Mouse (Mus musculus): ENCODE results near the gene 1700028P14Rik. TPM values are rescaled to one million over a fixed set of nuclear protein-coding genes. Genes with fewer than 3 reads are reported as not detected.

The 1700028P14Rik gene
- total RNA-seq, 2 experiments from 2014 or later = not detected

DNA sequence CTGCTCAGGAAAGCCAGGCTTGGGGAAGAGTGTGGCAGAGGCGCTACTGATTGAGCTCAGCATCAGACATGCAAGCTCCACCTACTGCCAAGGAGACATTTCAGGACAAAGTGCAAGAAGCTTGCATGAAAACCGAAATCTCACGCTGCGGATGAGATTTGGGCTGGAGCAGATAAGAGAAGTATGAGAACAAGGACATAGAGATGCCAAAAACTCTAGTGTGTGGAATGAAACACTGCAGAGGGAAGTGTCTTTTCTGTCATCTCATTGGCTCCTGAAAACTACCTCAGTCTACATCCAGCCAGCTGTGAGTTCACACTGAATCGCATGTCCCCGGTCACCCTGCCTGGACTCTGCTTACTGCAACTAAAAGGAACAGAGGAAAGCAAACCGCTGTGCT lies 38.3 kb downstream of the 1700028P14Rik start:
- intact Hi-C loops (cut with DNase I) = no loop called here
- no peak for DNase-seq

DNA sequence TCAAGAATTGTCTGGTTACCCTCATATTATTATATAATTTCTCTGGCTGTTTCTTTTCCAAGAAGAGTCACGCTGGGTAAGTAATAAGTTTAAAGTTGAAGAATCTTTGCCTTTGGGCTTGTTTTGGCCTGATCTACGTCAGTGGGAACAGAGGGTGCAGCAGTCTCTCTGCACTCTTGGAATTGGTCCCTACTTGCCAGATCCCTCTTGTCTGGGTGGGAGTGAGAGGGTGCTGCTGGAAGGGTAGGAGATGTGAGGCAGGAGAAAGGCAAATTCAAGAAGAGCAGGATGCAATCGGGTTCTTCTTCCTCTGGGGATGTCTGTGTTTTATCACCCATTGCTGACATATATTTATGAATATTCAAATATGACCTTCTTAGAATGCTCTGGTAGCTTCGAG lies 42.9 kb downstream of the 1700028P14Rik start:
- intact Hi-C loops (cut with DNase I) = no loop called here
- no peak for DNase-seq

DNA sequence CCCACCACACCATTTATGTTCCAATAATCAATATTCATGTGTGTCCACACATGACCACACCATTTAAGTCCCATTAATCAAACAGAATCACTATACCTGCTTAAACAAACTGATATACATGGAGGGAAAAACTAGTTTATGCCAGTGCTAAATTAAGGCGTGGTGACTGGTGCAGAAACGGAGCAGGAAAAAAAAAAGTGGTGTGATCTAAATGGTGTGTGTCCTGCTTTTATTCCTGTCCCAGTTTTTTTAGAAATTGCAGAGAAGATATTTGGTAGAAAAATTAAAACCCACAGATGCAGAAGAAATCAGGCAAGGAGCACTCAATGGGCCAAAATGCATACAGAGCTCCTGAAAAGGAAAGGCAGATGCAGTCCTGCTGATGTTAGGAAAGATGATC lies 44.7 kb downstream of the 1700028P14Rik start:
- DNase-seq = no peak
- intact Hi-C loops (cut with DNase I) = no loop called here

- intact Hi-C loops (cut with DNase I) = no loop called here
- no peak for DNase-seq
Observed at GRCm38 (mm10) chr19:23594950-23595349, 57.7 kb downstream of the 1700028P14Rik start.

- DNase-seq = no peak
- intact Hi-C loops (cut with DNase I) = no loop called here
Observed at GRCm38 (mm10) chr19:23578606-23579355, 73.8 kb downstream of the 1700028P14Rik start.

DNA sequence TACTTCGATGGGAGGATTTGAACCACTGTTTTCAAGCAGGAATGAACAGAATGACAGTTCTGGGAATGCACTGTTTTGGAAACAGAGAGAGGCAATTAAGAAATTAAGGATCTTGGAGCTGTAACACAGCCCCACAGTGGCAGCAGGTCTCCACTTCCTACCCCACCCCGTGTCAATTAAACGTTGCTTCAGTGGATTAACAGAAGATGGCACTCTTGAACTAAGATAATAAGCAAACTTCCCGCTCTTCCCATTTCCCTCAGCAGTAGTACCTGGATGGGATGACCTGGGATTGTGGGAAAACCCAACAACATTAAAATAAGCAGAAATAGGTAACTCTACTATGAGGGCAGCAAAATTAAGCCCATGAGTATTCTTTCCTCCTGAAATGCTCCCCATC lies 75.9 kb downstream of the 1700028P14Rik start:
- intact Hi-C loops (cut with DNase I) = no loop called here
- no peak for DNase-seq

GRCm38 (mm10) chr19:23563693-23564092 lies 88.9 kb downstream of the 1700028P14Rik start:
- intact Hi-C loops (cut with DNase I) = no loop called here
- DNase-seq = no peak

- DNase-seq = no peak
- intact Hi-C loops (cut with DNase I) = no loop called here
Observed at GRCm38 (mm10) chr19:23562588-23562987, 90.0 kb downstream of the 1700028P14Rik start.

DNA sequence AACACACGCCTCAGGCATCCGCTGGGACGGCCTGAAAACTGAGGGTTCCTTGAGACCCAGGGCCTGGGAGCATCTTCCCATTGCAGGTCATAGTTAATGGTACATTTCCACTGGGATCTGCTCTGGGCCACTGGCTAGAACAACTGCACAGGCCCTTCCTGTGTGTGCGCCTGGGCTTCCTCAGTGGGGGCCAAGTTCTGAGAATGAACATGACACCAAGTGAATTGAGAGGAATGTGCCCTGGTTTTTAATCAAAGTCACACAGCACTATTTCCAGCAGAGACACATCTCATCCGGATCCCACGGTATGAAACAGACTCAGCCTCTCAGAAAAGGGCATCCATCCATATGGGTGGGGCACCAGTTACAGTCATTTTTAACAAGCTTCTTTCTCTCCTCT lies 90.6 kb downstream of the 1700028P14Rik start:
- no peak for DNase-seq
- intact Hi-C loops (cut with DNase I) = no loop called here

- no peak for DNase-seq
- intact Hi-C loops (cut with DNase I) = no loop called here
Observed at GRCm38 (mm10) chr19:23553450-23553849, 99.2 kb downstream of the 1700028P14Rik start.

GRCm38 (mm10) chr19:23545604-23546003 lies 107.0 kb downstream of the 1700028P14Rik start:
- intact Hi-C loops (cut with DNase I) = no loop called here
- DNase-seq = no peak

- intact Hi-C loops (cut with DNase I) = no loop called here
- no peak for DNase-seq
Observed at GRCm38 (mm10) chr19:23543244-23544004, 109.2 kb downstream of the 1700028P14Rik start.

DNA sequence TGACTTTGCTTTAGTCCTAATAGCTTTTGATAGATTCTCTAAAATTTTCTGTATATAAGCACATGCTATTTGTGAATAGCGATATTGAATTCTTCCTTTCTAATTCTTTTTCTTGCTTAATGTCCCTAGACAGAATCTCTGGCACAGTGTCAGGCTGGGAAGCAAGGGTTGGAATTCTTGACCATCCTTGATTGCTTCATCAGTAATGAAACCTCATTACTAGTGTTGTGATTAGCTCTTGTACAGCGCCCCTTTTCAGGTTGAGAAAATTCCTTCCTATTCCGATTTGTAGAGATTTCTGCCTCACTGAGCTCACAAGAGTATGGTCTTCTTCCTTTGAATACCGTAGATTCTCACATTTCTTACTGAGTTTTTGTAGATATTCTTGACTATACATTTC lies 109.9 kb downstream of the 1700028P14Rik start:
- DNase-seq = no peak
- intact Hi-C loops (cut with DNase I) = no loop called here

GRCm38 (mm10) chr19:23535700-23536099 lies 116.9 kb downstream of the 1700028P14Rik start:
- DNase-seq = no peak
- intact Hi-C loops (cut with DNase I) = no loop called here

GRCm38 (mm10) chr19:23531899-23532298 lies 120.7 kb downstream of the 1700028P14Rik start:
- no peak for DNase-seq
- intact Hi-C loops (cut with DNase I) = no loop called here

DNA sequence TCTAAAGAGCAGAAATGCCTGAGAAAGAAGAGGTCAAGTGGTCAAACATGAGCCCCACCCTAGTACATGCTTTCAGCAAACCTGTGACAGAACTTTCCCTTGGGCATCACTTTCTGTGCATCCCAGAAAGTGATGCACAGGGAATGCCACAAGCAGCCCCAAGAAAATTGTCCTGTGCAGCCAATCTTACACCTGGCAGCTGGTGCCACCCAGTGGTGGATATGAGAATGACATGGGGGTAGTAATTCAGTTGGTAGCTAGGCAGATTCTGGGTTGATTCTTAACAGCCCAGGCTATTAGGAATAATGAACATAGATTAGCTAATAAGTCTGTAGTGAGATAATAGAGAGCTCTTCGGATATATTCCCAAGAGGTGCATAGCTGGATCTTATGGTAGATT lies 128.9 kb downstream of the 1700028P14Rik start:
- intact Hi-C loops (cut with DNase I) = loop anchor here (2.0 to 10.0 kb wide), 3 partner anchors 46 to 609 kb away; no protein-coding TSS in a partner anchor
- peak; percentile 46 to 62 for DNase-seq

DNA sequence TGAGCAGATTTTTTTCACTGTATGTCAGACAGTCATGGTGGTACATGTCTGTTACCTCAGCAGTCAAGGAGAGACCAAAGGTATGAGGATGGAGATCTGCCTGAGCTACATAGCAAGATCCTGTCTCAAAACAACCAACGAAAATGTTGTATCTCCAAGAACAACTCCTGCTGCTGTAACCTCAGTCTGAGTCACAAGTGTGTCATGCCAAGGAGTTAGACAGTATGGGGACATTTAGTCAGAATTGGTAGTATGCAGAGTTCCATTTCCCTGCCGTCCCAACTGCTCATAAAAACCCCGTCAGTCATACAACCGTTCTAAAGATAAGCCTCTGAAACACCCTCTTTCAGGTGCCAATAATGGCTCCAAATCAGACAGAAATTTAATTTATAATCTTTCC lies 130.8 kb downstream of the 1700028P14Rik start:
- DNase-seq = no peak
- intact Hi-C loops (cut with DNase I) = loop anchor here (2.0 to 10.0 kb wide), 3 partner anchors 45 to 607 kb away; no protein-coding TSS in a partner anchor

DNA sequence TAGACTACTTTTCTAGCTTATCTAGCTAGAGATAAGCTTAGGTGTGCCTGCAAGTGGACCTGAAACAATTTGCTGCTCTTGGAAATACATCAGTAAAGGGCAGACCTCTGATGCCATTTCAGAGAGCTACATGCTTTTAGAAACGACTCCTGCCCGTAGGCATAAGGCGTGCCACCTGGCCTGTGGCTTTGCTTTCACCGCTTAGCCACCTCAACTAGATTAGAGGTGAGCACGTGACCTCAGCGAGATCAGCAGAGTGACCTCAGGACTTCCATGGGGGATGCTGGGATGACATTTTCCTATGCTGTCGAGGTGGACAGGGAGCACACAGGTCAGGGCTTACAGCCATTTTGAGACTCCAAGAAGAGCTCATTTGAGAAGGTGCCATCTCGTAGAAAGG lies 131.5 kb downstream of the 1700028P14Rik start:
- intact Hi-C loops (cut with DNase I) = loop anchor here (5.0 to 10.0 kb wide), 2 partner anchors 44 to 606 kb away; no protein-coding TSS in a partner anchor
- no peak for DNase-seq

DNA sequence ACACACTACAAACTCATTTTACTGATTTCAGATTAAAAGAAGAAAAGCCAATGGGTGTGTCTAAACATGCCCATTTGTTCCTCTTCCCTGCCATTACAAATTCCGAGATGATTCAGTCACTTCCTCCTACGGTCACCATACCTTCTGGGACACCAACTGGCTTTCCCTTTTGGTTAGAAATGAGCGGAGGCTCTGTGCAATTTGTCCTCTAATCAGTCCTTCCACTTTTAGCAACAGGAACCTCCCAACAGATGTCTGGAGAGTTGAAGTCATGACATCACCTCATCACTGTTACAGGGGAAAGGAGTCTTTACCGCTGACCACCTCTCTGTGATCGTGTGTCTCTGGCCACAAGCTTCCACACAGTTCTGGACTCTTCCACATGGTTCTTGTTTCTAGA lies 132.0 kb downstream of the 1700028P14Rik start:
- intact Hi-C loops (cut with DNase I) = loop anchor here (5.0 to 10.0 kb wide), 2 partner anchors 43 to 606 kb away; no protein-coding TSS in a partner anchor
- no peak for DNase-seq

DNA sequence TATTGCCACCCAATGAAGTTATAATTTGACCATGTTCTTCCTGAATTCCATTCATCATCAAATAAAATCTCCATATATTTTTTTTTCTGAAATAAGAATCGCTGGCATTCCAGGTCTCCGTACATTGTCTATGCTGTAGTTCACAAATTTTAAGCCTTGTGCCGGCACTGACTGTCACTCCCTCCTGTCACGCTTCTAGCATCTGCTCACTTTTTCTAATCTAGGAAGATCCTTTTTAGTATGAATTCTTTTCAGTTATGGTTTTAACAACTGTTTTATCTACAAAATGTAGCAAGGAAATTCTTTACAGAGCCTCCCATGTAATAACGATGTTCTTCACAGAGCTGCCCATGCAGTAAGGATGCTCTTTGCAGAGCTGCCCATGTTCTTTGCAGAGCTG lies 134.1 kb downstream of the 1700028P14Rik start:
- DNase-seq = no peak
- intact Hi-C loops (cut with DNase I) = no loop called here

DNA sequence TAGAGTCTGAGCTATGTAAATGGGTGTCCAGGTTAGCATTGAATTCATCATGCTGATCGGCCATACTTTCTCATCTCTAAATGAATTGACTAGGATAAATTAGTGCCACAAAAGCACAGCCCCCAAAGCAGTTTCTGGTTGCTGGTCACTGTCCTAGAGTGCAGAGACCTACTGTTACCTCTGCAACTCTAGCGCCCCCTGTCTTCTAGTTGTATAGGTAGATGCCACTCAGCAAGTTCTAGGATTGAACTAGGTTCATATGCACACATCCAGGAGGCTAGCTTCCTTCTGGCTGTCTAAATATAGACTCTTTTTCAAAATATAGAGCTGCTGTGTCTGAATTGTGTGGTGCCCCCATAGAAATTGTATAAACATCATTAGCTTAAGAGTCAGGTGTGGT lies 141.3 kb downstream of the 1700028P14Rik start:
- no peak for DNase-seq
- intact Hi-C loops (cut with DNase I) = no loop called here
